Mouse (Mus musculus) lung, postnatal 0 days (tissue): ENCODE measurements around the gene Mup19.

Source experiments
- CTCF ChIP-seq: IDR thresholded peaks from 2 replicates; pipeline ENCODE4 v1.5.1; 2016; ENCODE audit warnings: antibody characterized with exemption, mild to moderate bottlenecking
- EP300 ChIP-seq: IDR thresholded peaks from 2 replicates; pipeline ENCODE4 v1.6.1; 2016; ENCODE audit warnings: antibody characterized with exemption, mild to moderate bottlenecking, control low read depth

GRCm38 (mm10) chr4:61815602-61816001 is 33.5 kb upstream of the Mup19 start:
- TF ChIP-seq CTCF (no peak), EP300 (no peak)
